Mouse (Mus musculus): ENCODE data around the gene Crebbp.

DNA sequence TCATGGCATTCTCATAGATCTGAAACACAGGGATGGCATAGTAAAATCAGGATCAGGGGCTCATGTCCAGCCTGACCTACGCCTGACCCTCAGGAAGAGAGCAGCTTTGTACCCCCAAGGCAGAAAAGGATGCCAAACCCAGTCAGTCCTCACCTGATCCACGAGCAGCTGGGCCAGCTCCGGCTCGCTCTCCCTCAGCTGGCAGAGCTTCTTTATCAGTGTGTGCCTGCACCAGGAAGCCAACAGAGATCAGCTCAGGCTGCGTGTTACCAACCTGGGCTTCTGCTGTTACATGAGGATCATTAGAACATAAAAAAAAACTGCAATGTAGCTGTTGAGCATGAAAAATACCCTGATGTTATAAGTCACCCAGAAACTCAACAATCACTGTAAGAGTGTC, 173.6 kb downstream of the Crebbp start:
- TF ChIP-seq CTCF (IDR thresholded peaks at IDR 0.05; ENCODE audit: low read depth) (no peak), EP300 (optimal IDR thresholded peaks at IDR 0.05) (no peak)

Data from stomach, postnatal 0 days (tissue).